Mouse (Mus musculus) liver, embryonic 14.5 days (tissue): ENCODE data around the gene Plac1. TPM values are rescaled to one million over a fixed set of nuclear protein-coding genes. Genes with fewer than 3 reads are reported as not detected.

Source experiments
- ATAC-seq: fragments of 200-750 bp; cut with Nextera tagmentation; 2 replicates; pipeline ENCODE4 v1.8.0; 2017; ENCODE audit warnings: moderate number of reproducible peaks, mild to moderate bottlenecking, moderate library complexity; ENCODE audit not compliant: insufficient read depth
- DNase-seq, 3 experiments: peaks; one replicate each; pipeline ENCODE4 v3.0.0-alpha.2; 2012 to 2013; ENCODE audit warnings: low read depth in 3 of 3, low spot score in 3 of 3
- H3K27ac ChIP-seq: fragments of 300-500 bp; sonication (generic); 2 replicates; pipeline ENCODE4 v1.5.1; 2014; ENCODE audit warnings: moderate library complexity, mild to moderate bottlenecking, control low read depth, inconsistent platforms
- H3K27me3 ChIP-seq: fragments of 300-500 bp; sonication (generic); 2 replicates; pipeline ENCODE4 v1.6.1; 2014; ENCODE audit warnings: mild to moderate bottlenecking, low read length, moderate library complexity; ENCODE audit not compliant: control insufficient read depth, insufficient read depth
- H3K36me3 ChIP-seq: fragments of 300-500 bp; sonication (generic); replicated peaks from 2 replicates; pipeline ENCODE4 v1.6.1; 2014; ENCODE audit warnings: low read depth; ENCODE audit not compliant: control insufficient read depth, insufficient read depth
- H3K4me1 ChIP-seq, 2 experiments: fragments of 200-500 bp in 1 of 2; fragments of 300-500 bp in 1 of 2; sonication (generic) in 1 of 2; replicated peaks; 2 replicates each; pipeline ENCODE4 v1.6.1; 2012 to 2014; ENCODE audit warnings: antibody characterized with exemption in 1 of 2, inconsistent platforms in 1 of 2, low read length in 1 of 2; ENCODE audit not compliant: control insufficient read depth in 2 of 2, insufficient read depth in 2 of 2
- H3K4me2 ChIP-seq: fragments of 300-500 bp; sonication (generic); 2 replicates; pipeline ENCODE4 v1.6.1; 2014; ENCODE audit warnings: low read depth, mild to moderate bottlenecking, control low read depth, moderate library complexity
- H3K4me3 ChIP-seq, 2 experiments: fragments of 200-500 bp in 1 of 2; fragments of 300-500 bp in 1 of 2; sonication (generic) in 1 of 2; 2 replicates each; pipeline ENCODE4 v1.5.1; 2012 to 2014; ENCODE audit warnings: low read depth in 2 of 2, low read length in 2 of 2, mild to moderate bottlenecking in 2 of 2, control low read depth in 1 of 2, inconsistent platforms in 1 of 2, moderate library complexity in 1 of 2; ENCODE audit not compliant: insufficient read depth in 1 of 2
- H3K9ac ChIP-seq: fragments of 300-500 bp; sonication (generic); replicated peaks from 2 replicates; pipeline ENCODE4 v1.6.1; 2014; ENCODE audit warnings: mild to moderate bottlenecking, control low read depth, moderate library complexity
- H3K9me3 ChIP-seq: fragments of 300-500 bp; sonication (generic); 2 replicates; pipeline ENCODE4 v1.6.1; 2016; ENCODE audit warnings: low read length, mixed read lengths; ENCODE audit not compliant: control insufficient read depth
- CTCF ChIP-seq: IDR thresholded peaks from 2 replicates; pipeline ENCODE4 v1.5.1; 2016; ENCODE audit warnings: antibody characterized with exemption, low read depth, control low read depth
- EP300 ChIP-seq: IDR thresholded peaks from 2 replicates; pipeline ENCODE4 v1.6.1; 2016; ENCODE audit warnings: antibody characterized with exemption, low read depth
- WGBS: fragments of 180-500 bp; shearing (Covaris S2); extraction: QIAGEN DNeasy Blood & Tissue Kit; methylation state at CpG from one replicate; pipeline ENCODE4 v1.1.7; 2014; ENCODE audit not compliant: insufficient replicate concordance; 5-methylcytosine and 5-hydroxymethylcytosine counted together
- polyA plus RNA-seq, 2 experiments: library from polyadenylated mRNA; depleted of rRNA in 1 of 2; stranded (reverse) in 1 of 2; unstranded in 1 of 2; fragments of >200 nt; fragmentation: Nextera tagmentation in 1 of 2; extraction: Ambion mirVana in 1 of 2; gene quantifications; 2 replicates each; pipeline versions ENCODE4 v1.2.1 to v1.2.3; 2012 to 2014

Gene Plac1
- polyA plus RNA-seq, 2 experiments: 0.81 to 1.3 TPM

DNA sequence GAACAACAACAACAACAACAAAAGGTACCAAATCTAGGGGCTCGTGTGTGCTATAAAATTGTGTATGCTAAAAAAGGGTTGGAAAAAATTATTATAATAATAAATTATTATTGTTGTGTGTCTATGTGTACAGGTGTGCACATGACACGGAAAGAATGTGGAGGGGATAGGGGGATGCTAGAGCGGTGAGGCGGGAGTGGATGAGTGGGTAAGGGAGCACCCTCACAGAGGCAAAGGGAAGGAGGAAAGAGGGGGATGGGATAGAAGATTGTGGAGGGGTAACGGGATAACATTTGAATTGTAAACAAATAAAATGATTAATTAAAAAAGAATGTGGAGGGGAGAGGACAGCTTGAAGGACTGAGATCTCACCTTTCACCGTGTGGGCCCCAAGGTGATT, 199.8 kb downstream of the Plac1 start:
- H3K4me2 ChIP-seq: no peak overlapping the region
- H3K36me3 ChIP-seq: no peaks in the 10 kb centered on the region
- 78% methylated on average over 6 of the region's 6 CpGs for WGBS
- TF ChIP-seq CTCF (no peak), EP300 (no peak)
- no peaks in the 10 kb centered on the region for H3K27me3 ChIP-seq
- H3K27ac ChIP-seq: no peak overlapping the region
- ATAC-seq (no peak), DNase-seq (no peak)
- peaks cover 0 to 5% of the 10 kb centered on the region in 2 experiments; a peak in 2 of 4 replicates for H3K4me1 ChIP-seq
- H3K9me3 ChIP-seq: no peaks in the 10 kb centered on the region
- H3K9ac ChIP-seq: no peak overlapping the region
- H3K4me3 ChIP-seq: no peak overlapping the region

DNA sequence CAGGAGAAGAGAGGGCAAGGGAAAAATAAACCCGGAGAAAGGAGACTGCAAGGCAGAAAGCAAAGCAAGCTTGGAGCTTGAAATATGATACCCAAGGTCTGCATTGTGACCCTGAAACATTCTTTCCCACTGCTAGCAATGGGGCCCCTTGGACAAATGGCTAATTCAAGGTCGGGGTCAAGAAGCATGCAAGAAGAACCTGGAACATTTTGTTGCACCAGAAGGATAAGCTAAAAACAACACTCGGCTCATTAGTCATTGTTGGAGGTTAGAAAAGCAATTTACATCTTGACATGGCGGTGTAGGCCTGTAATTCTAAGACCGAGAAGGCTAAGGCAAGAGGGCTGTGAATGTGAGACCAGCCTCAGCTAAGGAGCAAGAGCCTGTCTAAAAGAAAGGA, 200.3 kb downstream of the Plac1 start:
- DNase-seq (no peak), ATAC-seq (no peak)
- H3K4me1 ChIP-seq: peaks cover 0 to 5% of the 10 kb centered on the region in 2 experiments; a peak in 2 of 4 replicates
- H3K27ac ChIP-seq: no peak overlapping the region
- H3K27me3 ChIP-seq: no peaks in the 10 kb centered on the region
- no peak overlapping the region for H3K9ac ChIP-seq
- H3K4me3 ChIP-seq: no peak overlapping the region
- WGBS: 60% methylated on average over 5 of the region's 5 CpGs
- no peaks in the 10 kb centered on the region for H3K36me3 ChIP-seq
- no peak overlapping the region for H3K4me2 ChIP-seq
- TF ChIP-seq CTCF (no peak), EP300 (no peak)
- no peaks in the 10 kb centered on the region for H3K9me3 ChIP-seq

DNA sequence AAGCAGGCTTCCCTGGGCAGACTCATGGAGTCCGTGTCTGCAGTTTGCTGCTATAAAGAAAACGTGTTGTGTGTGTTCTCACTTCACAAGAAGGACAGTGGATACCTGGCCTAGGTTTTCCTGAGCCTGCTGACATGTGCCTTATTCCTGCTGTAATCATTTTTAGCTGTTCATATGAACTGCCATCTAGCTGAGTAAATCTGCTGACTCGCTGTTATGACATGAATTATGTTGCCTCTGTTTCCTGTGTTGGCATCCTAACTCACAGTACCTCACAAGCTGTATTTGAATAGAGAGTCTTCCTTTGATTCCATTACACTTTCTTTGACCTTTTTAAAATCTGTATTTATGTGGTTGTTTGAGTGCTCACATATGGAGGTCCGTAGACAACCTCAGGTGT, 201.7 kb downstream of the Plac1 start:
- Histone ChIP-seq H3K27ac (no peak overlapping the region), H3K4me3 (no peak overlapping the region), H3K4me2 (no peak overlapping the region), H3K4me1 (peaks cover 0 to 5% of the 10 kb centered on the region in 2 experiments; a peak in 2 of 4 replicates), H3K27me3 (no peaks in the 10 kb centered on the region), H3K36me3 (no peaks in the 10 kb centered on the region), H3K9me3 (no peaks in the 10 kb centered on the region), H3K9ac (no peak overlapping the region)
- WGBS: 55% methylated on average over 4 of the region's 4 CpGs
- ATAC-seq: no peak
- no peak for TF ChIP-seq CTCF
- no peak for TF ChIP-seq EP300
- DNase-seq: no peak

DNA sequence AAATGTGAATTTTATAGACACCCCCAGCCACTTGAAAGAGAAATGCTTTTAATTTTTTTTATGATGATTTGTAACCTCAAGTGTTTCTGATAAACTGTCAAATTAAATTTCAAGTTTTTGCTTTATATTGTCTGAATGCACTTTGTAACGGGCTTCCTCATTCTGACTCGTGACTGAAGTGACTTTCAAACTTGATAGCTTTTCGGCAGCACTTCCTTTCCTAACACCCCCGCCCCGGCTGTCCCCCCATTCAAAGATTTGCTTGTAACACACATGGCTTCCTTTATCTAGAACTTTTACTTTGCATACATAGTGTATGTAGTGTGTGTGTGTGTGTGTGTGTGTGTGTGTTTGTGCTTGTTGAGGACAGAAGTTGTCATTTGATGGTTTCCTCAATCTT, 210.4 kb downstream of the Plac1 start:
- WGBS: 31% methylated on average over 5 of the region's 5 CpGs
- Histone ChIP-seq H3K9me3 (no peaks in the 10 kb centered on the region), H3K36me3 (no peaks in the 10 kb centered on the region), H3K4me1 (no peaks in the 10 kb centered on the region), H3K4me2 (no peak overlapping the region), H3K4me3 (no peak overlapping the region), H3K27ac (no peak overlapping the region), H3K27me3 (no peaks in the 10 kb centered on the region), H3K9ac (no peak overlapping the region)
- ATAC-seq: no peak
- TF ChIP-seq EP300 (no peak), CTCF (no peak)
- no peak for DNase-seq

DNA sequence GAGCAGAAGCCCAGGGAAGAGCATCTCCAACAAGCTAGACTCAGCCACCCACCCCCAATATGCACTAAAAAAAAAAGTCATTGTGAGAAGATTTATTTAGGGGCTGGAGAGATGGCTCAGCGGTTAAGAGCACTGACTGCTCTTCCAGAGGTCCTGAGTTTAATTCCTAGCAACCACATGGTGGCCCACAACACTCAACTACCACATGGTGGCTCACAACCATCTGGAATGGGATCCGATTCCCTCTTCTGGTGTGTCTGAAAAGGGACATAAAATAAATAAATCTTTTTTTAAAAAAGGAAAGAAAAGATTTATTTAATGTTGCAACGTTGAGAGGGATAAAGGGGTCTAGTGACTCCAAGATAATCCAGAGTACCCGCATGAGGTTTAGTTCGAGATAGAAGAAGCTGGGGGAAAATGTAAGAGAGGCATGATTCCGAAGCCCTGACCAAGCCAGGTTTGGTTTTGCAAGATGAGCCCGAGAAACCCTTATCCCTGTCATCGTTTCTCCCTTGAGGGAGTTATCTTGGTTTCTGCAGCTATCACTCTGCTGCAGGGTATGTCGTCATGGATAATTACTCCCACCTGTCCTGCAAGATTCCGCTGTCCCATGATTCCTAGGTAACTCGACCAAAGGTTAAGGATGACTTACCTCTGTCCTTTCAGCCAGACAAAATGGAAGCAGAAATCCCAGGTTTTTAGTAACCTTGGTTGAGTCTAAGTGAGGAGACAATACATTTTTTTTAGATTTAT, 214.3 kb downstream of the Plac1 start:
- H3K36me3 ChIP-seq: no peaks in the 10 kb centered on the region; the same call in 1 of the 2 replicates
- H3K4me1 ChIP-seq: no peaks in the 10 kb centered on the region
- H3K4me2 ChIP-seq: no peak overlapping the region
- TF ChIP-seq EP300: no peak
- TF ChIP-seq CTCF: no peak; the same call in 1 of the 2 replicates
- ATAC-seq (no peak), DNase-seq (no peak)
- no peak overlapping the region for H3K9ac ChIP-seq
- no peaks in the 10 kb centered on the region for H3K9me3 ChIP-seq
- 49% methylated on average over 11 of the region's 11 CpGs for WGBS
- H3K27me3 ChIP-seq: no peaks in the 10 kb centered on the region
- H3K4me3 ChIP-seq: no peak overlapping the region
- no peak overlapping the region for H3K27ac ChIP-seq
